Mouse (Mus musculus) common myeloid progenitor, adult 5-6 weeks (primary cell): ENCODE measurements around the gene Phc2. TPM values are rescaled to one million over a fixed set of nuclear protein-coding genes. Genes with fewer than 3 reads are reported as not detected.

Experiments
- ATAC-seq: replicated peaks from 2 replicates; pipeline ENCODE4 v1.8.0; 2016; ENCODE audit warnings: low read depth, mild to moderate bottlenecking, moderate TSS enrichment, inconsistent platforms; ENCODE audit not compliant: poor library complexity, severe bottlenecking
- total RNA-seq: library from RNA; stranded (forward); fragments of 200-1000, 187-1606 nt; gene quantifications from 2 replicates; pipeline ENCODE4 v1.2.3, GENCODE M21; 2017

The Phc2 gene
- total RNA-seq, 1 experiment from 2014 or later = 23.0 TPM

GRCm38 (mm10) chr4:128712136-128712655, 57.7 kb downstream of the Phc2 start:
- ATAC-seq = peak; percentile 21

GRCm38 (mm10) chr4:128712941-128713340, 58.4 kb downstream of the Phc2 start:
- ATAC-seq = no peak

DNA sequence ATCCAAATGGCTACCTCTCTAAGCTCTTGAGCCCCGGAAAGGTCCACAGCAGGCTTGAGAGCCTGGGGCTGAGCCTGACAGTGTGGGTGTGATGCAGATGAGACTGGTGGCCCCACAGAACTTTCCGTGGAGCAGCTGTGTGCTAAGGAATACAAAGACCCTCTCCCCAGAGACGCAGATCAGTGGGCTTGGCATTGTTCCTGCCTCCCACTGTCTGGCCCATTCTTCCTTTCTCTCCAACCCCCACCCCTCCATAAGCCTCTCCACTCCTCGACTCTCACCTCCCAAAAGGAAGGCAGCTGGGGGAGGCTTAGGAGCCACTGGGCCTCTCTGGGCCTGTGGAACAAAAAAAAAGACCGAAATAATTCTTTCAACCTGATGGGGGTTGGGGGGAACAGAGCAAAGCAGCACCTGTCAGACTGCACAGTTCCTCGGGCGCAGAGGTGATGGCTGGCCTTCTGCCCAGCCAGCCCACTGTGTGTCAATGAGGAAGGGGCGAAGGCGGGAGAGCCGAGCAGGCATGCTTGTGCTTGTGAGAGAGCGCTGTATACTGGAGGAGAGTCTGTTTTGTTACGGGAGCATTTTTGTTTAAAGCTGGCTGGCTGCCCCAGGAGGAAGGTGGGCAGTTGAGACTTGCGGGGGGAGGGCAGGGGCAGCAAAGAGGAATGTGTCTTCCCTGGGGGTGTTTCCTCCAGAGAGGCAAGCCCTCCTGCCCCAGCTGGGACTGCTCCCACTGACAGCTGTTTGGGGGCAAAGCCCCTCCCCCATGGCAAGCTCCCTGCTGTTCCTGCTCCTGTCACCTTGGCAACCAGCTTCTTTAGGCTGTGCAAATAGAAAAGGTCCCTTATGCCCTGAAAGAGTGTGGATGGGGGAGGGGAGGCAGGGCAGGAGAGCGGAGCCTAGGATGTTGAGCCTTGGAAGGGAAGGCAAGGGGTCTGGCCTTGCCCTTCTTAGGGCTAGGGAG, 61.0 kb downstream of the Phc2 start:
- no peak for ATAC-seq

DNA sequence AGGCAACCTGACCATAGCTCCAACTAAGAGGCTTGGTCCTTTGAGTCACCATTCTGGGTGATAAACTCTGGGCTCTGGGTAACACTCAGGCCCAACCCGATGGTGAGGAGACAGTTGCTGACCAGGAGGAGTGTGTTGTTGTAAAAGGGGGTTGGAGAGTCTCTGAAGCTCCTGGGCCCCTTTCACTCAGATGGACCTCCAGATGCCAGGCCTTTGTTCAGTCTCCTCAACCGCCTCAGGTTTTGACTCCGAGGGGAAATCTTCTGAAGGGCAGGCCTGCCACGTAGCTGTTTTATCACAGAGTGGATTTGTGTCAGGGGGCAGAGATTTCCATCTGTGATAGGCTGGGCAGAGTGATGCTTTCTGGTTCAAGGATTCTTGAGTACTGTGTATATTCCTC, 61.8 kb downstream of the Phc2 start:
- no peak for ATAC-seq

DNA sequence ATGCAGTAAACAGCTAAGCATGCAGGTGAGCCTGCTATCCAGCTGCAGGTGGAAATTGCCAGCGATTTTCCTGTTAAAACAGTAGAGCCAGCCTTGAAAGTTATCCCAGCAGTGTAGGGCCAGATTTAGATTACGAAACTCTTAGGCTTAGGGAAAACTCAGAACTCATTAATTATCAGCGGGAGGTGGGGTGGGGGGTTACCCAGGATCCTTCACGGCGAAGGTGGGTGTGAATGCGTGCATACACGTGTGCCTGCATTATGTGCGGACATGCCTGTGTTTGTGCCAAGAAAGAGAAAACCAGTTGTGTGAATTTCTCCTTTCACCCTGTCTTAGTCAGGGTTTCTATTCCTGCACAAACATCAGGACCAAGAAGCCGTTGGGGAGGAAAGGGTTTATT, 62.2 kb downstream of the Phc2 start:
- no peak for ATAC-seq

GRCm38 (mm10) chr4:128720110-128720509, 65.6 kb downstream of the Phc2 start:
- peak; percentile 95 for ATAC-seq

DNA sequence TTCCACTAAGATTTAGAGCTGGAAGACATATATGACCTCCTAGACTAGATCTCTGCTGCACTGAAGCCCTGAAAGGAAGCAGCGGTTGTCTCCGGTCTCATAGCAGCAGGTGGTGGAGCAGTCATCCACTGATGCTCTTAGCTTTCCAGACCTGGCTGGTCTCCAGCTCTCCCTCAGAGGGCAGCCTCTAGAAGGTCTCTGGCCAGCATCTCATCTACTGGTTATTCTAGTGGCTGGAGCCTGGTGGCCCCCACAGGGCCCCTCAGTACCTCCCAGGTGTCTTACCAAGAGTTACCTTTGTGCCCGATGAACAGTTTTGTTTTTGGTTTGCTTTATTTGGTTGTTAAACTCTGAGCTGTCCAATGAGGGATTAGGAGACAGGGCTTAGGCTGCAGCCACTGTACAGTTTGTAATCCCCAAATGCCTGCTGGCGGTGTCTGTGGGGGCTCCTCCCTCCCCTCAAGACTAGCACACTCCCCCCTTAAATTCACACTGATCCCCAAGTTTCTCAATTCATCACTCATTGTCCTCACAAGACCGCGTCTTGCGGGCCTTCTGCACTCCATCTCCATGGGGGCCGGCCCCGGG, 66.7 kb downstream of the Phc2 start:
- ATAC-seq = no peak

- no peak for ATAC-seq
Observed at GRCm38 (mm10) chr4:128721761-128722160, 67.3 kb downstream of the Phc2 start.

DNA sequence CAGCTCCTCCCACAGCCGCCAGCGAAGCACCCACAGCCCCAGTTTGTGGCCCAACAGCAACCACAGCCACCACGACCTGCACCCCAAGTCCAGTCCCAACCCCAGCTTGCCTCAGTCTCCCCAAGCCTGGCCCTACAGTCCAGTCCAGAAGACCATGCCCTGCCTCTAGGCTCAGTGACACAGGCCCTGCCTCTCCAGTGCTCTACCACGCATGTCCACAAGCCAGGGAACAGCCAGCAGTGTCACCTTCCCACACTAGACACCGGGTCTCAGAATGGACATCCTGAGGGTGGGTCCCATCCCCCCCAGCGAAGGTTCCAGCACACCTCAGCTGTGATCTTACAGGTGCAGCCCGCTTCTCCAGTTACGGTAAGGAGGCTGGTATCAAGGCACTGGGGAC, 68.4 kb downstream of the Phc2 start:
- no peak for ATAC-seq

DNA sequence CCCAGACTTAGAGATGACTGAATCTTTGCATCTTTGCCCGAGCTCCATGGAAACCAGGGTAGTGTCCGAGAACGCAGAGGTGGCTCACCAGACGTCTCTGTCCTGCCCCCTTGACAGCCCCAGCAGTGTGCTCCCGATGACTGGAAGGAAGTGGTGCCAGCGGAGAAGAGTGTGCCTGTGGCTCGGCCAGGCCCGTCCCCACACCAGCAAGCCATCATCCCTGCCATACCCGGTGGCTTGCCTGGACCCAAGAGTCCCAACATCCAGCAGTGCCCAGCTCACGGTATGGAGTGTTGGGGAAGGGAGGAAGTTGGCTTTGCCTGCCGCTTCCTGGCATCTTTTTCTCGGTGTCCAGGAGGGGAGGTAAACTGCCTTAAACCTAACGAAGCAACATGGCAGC, 68.9 kb downstream of the Phc2 start:
- no peak for ATAC-seq

- no peak for ATAC-seq
Observed at GRCm38 (mm10) chr4:128724059-128724458, 69.6 kb downstream of the Phc2 start.

DNA sequence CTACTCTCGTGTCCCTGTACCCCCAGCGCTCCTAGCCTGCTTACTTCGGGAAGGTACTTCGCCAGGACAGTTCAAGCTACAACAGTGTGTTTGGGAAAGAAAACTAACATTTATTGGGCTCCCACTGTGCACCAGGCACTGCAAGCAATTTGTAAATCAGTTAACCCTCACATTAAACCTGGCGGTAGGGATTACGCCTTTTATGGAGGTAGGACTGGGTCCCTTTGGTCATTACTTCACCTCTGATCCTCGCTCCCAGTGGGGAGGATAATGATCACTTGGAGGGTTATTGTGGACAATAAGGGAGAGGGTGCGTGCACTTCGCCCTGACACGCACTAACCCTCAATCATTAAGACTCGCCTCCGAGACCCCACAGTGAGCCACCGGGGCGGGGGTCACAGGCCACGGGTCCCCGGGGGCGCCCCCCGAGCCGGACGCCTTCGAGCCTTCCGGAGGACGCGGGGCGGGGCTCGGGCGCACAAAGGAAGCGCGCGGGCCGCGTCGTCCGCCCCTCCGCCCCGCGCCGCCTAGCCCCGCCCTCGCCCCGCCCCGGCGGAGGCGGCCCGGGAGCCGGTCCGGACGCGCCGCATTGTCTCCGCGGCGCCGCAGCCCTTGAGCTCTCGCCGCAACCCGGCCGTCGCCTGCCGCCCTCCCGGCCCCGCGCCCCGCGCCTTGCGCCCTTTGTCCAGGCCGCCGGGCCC, 72.7 kb downstream of the Phc2 start:
- ATAC-seq = peak; percentile 53

DNA sequence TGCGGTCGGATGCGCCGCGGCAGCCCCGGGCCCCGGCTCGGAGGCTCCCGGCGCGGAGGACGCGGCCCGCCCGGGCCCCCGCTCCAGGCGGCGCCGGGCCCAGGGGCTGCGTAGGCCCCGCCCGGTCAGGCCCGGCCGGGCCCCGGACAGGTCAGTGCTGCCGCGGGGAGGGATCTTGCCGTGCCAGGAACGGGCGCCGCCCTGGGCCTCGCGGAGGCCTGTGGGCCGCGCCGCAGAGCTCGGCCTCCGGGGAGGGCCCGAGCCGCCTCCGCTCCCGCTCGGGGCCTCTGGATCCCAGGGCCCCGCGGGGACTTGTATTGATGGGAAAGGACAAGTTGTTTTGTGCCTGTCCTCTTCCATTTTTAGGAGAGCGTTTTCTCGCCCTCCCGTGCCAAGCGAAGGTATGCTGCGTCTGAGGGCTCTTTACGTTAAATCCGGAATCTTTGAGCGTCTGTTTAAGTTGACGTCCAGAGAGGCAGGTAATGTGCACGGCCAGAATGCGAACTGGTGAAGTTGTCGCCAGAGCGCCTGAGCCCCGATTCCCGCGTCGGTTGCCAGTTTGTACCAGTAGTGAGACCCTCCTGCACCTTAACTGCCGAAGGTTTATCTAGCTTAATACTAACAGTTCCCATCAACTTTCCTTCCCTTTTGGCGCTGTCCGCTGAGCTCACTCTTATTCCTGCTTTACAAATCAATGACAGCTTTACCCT, 73.4 kb downstream of the Phc2 start:
- ATAC-seq = 0 out of 2 replicates have a peak, but pooled peaks have one; percentile 13

GRCm38 (mm10) chr4:128728431-128728851, 73.9 kb downstream of the Phc2 start:
- ATAC-seq = peak; percentile 26; the same call in 1 of the 2 replicates

DNA sequence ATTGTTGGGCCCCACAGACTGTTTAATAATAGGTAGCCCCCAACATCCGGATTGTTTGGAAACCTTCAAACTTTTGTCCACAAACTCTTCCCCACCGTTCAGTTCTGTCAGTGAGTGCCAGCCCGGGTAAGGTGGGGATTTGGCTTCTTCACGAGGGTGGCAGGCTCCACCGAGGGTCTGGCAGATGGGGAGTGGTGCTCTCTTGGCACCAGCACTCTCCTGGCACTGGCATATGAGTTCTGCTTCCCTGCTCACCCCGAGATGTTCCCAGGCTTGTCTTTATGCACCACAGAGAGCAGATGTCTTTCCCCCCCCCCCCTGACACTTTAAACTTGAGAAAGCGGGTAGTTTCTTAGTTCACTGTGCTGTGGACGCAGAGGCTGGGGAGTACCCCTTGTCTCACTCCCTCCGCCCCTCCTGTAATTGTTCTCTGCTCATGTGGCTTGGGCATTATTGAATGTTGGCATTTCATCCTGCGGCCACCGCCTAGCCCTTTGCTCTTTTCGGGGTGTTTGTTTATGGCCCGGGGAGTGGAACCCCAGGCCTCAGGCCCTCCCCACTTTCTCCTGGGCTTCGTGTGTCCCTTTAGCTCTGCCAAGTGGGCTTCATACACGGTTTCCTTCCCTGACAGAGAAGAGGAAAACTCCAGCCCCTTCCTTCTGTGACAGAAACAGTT, 74.7 kb downstream of the Phc2 start:
- no peak for ATAC-seq

DNA sequence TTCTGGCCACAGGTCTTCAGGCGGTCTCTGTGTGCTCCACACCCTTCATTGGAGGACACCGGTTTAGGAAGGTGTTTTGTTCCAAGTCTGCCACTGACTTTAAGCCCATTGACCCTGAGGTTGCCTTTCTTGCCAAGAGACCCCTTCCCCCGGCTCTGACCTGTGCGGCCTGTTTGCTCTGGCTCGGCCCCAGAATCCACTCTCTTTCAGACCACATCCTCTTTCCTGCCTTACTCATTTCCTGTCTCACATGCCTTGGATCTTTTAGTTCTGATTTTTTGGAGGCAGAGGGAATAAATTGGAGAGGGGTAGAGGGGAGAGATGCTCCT, 75.2 kb downstream of the Phc2 start:
- ATAC-seq = 0 out of 2 replicates have a peak, but pooled peaks have one; percentile 6

DNA sequence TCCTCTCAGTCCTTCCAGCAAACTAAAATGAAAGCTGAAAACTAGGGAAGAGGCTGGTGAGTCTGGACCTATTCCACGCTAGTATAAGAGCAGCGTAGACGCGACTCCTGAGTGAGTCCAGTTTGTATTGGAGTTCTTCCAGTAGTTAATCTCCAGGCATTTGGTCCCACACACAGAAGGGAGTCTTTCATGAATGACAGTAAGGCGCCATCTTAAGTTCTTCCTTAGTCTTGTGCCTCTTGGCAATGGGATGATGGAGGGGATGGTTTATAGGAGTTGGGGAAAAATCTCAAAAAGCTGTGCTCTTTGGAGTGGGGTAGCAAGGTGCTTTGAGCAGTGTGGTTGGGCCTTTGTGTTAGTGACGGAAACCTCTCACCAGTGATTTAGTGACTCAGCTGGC, 75.8 kb downstream of the Phc2 start:
- no peak for ATAC-seq

DNA sequence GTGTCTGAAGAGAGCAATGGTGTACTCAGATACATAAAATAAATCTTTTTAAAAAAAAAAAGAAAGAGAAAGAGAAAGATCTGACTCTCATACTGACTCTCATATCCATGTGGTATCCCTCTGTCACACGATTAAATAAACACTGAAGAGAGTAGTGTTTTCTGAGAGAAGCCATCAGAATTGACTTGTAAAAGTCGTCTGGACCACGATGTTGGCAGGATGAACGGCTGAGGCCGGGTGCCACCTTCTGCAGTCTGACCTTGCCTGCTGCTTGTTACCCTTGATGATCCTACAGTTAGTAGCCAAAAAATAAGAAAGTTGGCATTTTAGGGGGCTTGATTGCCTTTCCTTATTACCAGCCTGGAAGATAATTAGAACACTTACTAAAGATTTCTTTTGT, 78.3 kb downstream of the Phc2 start:
- ATAC-seq = no peak

- peak; percentile 40 for ATAC-seq
Observed at GRCm38 (mm10) chr4:128733496-128733895, 79.0 kb downstream of the Phc2 start.
